Mouse (Mus musculus) olfactory bulb, adult 2 months (tissue): Measurements from ENCODE around the gene Sap25. TPM values are rescaled to one million over a fixed set of nuclear protein-coding genes. Genes with fewer than 3 reads are reported as not detected.
A peak's percentile ranks its signal among the peaks of the same experiment; 100 is the strongest.

ENCODE experiments used
- H3K27ac ChIP-seq: fragments of 200-500 bp; 2 replicates; pipeline ENCODE4 v1.5.1; 2012; ENCODE audit warnings: low read depth, low read length; ENCODE audit not compliant: insufficient read depth
- H3K4me1 ChIP-seq: fragments of 200-500 bp; 2 replicates; pipeline ENCODE4 v1.6.1; 2012; ENCODE audit warnings: low read length; ENCODE audit not compliant: control insufficient read depth, insufficient read depth
- H3K4me3 ChIP-seq: fragments of 200-500 bp; 2 replicates; pipeline ENCODE4 v1.5.1; 2012; ENCODE audit warnings: mild to moderate bottlenecking, low read depth, low read length, moderate library complexity; ENCODE audit not compliant: insufficient read depth
- CTCF ChIP-seq: fragments of 200-500 bp; IDR thresholded peaks from 2 replicates; pipeline ENCODE4 v1.5.1; 2012; ENCODE audit warnings: low read depth, mild to moderate bottlenecking, low read length, moderate library complexity; ENCODE audit not compliant: insufficient read depth
- POLR2A ChIP-seq: fragments of 200-500 bp; IDR thresholded peaks from 2 replicates; pipeline ENCODE4 v1.6.1; 2012; ENCODE audit warnings: mild to moderate bottlenecking, low read depth, low read length, moderate library complexity; ENCODE audit not compliant: insufficient read depth
- WGBS: fragments of 180-500 bp; shearing (Covaris S2); methylation state at CpG from one replicate; pipeline ENCODE4 v1.1.7; 2018; 5-methylcytosine and 5-hydroxymethylcytosine counted together
- polyA plus RNA-seq: library from polyadenylated mRNA; stranded (reverse); fragments of >200 nt; gene quantifications from 2 replicates; pipeline ENCODE4 v1.2.4, GENCODE M21; 2012; ENCODE audit warnings: low replicate concordance; ENCODE audit not compliant: missing spikeins, insufficient read depth, insufficient read length

Sap25 gene
- polyA plus RNA-seq, 1 experiment: not detected

DNA sequence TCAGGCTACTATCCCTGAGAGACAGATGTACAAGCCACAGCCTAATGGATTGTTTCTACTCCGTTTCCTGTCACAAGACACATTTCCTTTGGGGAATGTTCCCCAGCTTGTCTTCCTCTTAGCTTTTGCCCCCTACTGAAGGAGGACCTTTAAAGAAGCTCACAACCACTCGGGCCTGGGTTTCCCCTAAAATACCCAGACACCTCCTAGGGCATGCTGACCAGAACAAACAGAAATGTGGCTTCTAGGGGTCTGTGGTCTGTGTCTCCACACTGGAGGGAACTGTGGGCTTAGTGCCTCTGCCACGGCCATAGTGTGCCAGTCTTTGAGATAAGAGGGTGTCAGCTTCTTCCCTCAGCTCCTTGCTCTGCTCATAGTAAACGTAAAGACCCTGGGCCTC lies 9.5 kb upstream of the Sap25 start:
- no peak overlapping the region for H3K27ac ChIP-seq
- H3K4me3 ChIP-seq: no peak overlapping the region
- TF ChIP-seq CTCF: no peak
- TF ChIP-seq POLR2A: no peak
- WGBS: 77% methylated on average over 4 of the region's 4 CpGs
- peaks cover 22% of the 10 kb centered on the region for H3K4me1 ChIP-seq

DNA sequence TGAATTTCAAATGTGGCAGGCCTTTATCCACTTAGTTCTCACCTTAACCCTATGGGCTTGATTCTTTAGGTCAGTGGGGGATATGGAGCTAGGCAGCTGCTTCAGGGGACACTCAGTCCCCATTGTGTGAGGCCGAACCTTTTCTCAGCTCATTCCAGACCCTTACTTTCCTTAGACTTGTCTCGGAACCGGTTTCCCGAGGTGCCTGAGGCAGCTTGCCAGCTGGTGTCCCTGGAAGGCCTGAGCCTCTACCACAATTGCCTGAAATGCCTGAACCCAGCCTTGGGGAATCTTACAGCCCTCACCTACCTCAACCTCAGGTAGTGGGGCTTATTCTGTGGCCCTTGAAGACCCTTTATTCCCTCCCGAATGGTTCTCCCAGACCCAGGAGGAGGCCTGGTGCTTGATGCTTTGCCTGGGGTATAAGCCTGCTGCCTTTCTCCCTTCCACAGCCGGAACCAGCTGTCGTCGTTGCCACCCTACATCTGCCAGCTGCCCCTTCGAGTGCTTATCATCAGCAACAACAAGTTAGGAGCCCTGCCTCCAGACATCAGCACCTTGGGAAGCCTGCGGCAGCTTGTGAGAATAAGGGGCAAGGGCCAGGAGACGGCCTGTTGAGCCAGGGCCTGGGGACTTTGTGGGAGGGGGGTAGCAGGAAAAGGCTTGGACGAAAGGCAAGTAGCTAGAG lies 7.6 kb upstream of the Sap25 start:
- Histone ChIP-seq H3K27ac (no peak overlapping the region), H3K4me3 (no peak overlapping the region), H3K4me1 (peaks cover 20% of the 10 kb centered on the region)
- TF ChIP-seq CTCF (no peak), POLR2A (no peak)
- WGBS: 72% methylated on average over 12 of the region's 12 CpGs

DNA sequence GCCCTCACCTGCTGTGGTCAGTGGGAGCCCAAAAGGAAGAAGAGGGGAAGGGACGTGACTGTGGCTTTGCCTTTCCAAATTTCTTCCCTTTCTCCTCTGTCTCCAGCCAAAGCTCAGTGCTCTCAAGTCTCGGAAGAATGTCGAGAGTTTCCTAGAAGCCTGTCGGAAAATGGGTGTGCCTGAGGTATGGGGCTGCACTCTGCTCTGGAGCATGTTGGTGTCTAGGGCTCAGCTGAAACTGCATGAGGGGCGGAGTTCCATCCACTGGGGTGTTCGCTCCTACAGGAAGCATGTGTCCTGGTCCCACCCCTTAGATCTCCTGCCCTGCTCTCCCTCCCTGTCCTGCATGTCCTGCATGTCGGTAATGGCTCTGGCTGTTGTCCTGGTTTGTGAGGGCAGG lies 1.7 kb upstream of the Sap25 start:
- H3K27ac ChIP-seq: no peak overlapping the region
- H3K4me1 ChIP-seq: no peaks in the 10 kb centered on the region
- 86% methylated on average over 7 of the region's 7 CpGs for WGBS
- H3K4me3 ChIP-seq: no peak overlapping the region
- TF ChIP-seq POLR2A (no peak), CTCF (no peak)

DNA sequence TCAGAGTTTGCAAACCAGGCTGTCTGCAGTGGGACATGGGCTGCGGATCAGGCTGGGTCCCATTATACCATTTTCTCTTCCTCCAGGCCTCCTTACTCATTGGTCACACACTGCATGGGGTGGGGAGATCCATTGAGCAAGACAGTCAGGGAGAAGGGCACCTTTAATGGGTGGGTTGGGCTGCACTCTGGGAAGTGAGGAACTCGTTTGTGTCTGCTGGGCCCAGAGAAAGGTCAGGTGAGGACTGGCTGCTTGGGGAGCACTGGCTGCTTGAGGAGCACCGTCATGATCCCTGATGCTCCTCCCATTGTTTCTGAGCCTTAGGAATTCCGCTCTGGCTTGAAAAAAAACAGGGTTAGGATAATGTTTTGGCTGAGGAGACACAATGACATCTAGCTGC lies 1.8 kb downstream of the Sap25 start:
- Histone ChIP-seq H3K27ac (no peak overlapping the region), H3K4me1 (peaks cover 5% of the 10 kb centered on the region), H3K4me3 (no peak overlapping the region)
- 53% methylated on average over 4 of the region's 4 CpGs for WGBS
- TF ChIP-seq CTCF: no peak

DNA sequence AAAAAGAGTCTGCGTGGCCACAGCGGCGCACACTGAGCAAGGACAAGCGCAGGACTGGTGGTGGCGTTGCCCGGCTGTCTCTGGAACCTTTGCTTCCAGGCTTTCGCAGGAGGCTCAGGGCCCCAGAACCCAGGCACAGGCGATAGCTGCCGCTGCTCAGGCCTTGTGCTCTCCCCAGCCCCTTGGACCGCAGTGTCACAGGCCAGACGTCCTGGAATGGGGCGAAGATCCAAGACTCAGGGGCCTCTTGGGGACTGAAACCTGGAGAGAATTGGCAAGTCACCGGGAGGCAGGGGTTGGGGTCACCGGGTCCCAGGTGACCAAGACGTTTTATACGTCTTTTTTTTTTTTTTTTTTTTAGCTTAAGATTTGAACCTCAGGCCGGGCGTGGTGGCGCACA lies 3.4 kb downstream of the Sap25 start:
- TF ChIP-seq CTCF: no peak
- no peak for TF ChIP-seq POLR2A
- Histone ChIP-seq H3K4me1 (peaks cover 5% of the 10 kb centered on the region), H3K4me3 (no peak overlapping the region), H3K27ac (no peak overlapping the region)
- WGBS: 68% methylated on average over 19 of the region's 19 CpGs

DNA sequence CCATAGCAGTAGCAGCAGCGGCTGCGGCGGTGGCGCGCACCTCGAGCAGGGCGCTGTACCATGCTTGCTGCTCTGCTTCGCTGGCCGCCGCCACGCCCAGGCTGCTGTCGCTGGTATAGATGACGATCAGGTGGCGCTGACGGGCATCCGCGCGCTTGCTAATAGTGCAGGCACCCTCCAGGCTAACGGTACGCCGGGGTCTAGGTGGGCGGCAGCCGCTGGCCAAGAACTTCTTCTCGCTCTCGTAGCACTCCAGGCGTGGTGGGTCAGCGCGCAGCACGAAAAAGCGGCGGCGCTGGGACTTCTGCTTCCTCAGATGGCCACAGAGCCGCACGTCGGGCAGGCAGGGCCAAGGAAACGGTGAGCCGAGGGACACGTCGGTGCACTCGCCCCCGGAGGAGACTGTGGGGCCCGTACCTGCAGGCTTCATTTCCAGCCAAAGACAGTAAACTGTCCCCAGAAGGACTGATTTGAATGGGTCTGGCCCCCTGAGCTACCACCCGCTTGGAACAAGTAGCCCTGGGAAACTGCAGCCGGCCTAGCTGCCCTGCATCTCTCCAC lies 4.0 kb downstream of the Sap25 start:
- H3K27ac ChIP-seq: no peak overlapping the region
- TF ChIP-seq POLR2A (no peak), CTCF (no peak)
- WGBS: 13% methylated on average over 44 of the region's 44 CpGs
- H3K4me1 ChIP-seq: peaks cover 5% of the 10 kb centered on the region
- peak overlapping the region; percentile 1; the same call in 1 of the 2 replicates for H3K4me3 ChIP-seq

DNA sequence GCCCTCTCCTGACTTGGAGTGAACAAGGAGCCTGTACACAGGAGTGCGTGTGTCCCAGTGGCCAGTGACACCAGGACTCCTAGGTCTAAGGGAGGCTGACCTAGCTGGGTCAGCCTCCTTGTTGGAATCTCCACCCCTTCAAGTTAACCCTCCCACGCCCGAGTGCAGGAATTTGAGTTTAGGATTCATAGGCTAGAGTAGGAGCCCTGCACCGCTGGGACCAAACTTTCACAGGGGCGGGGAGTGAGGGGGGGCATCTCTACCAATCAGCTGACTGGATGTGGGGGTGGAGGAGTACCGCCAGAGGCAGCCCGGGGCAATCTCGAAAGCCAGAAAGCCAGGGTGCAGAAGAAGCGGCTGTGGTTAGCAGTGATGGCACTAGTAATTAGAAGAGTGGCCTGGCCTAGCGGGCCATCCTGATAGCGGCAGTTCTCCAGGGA lies 4.5 kb downstream of the Sap25 start, which contains the start of gene Irs3:
Gene Irs3 (minus strand): TSS at position 63 of the 440 bp plus-strand sequence.
- Histone ChIP-seq H3K4me1 (peaks cover 5% of the 10 kb centered on the region), H3K4me3 (peak within 1 kb of the TSS; percentile 1; the same call in 1 of the 2 replicates), H3K27ac (no peak within 1 kb of the TSS)
- no peak for TF ChIP-seq POLR2A
- no peak for TF ChIP-seq CTCF
- 35% methylated on average over 11 of the region's 11 CpGs for WGBS

DNA sequence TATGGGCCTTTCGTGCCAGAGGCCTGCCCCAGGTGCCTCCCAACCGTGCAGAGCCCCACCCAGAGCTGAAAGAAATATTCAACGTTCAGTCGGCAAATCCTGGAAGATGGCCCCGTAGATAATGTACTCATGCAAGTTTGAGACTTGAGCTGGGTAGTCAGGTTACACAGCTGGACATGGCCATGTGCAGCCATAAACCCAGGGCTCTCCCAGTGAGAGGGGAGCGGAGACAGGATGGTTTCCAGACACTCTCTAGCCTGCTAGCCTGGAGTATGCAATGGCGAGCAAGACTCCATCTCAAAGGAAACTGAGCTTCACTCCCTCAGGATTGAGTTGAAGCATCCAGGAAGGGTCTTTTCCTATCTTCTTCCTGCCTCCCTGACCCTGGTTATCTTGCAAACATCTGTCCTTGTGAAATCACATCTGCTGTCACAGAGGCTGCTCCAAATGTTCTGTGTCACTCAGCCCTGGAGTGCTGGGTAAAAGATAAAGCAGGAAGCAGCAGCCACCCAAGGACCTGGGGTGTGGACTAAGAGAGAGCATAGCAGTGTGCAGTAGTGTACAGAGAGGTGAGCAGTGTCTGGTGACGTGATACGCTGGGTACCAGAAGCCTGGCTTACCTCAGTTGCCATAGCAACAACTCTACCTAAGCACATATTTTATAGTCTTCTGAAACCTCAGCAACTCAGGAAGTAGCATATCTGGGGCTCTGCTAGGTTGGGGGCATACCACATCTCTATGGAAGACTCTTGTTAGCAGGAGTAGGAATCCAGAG lies 6.9 kb downstream of the Sap25 start:
- WGBS: 82% methylated on average over 9 of the region's 9 CpGs
- Histone ChIP-seq H3K27ac (no peak overlapping the region), H3K4me3 (no peak overlapping the region), H3K4me1 (peaks cover 5% of the 10 kb centered on the region)
- no peak for TF ChIP-seq POLR2A

DNA sequence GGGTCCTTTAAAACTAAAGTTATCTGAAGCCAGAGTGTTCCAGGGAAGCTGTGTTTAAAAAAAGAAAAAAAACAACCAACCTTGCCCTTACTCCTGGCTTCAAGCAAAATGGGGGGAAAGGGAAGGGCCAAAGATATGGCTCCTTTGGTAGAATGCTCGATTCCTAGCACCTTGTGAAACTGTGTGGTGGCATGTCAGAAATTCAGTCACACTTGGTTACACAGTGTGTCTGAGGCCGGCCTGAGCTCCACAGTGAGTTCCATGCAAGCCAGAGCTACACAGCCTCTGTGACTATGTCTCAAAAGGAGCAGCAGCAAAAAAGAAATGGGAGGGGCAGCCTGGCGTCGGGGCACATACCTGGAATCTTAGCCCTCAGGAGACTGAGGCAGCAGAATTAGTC lies 8.1 kb downstream of the Sap25 start:
- Histone ChIP-seq H3K27ac (no peak overlapping the region), H3K4me1 (peaks cover 5% of the 10 kb centered on the region), H3K4me3 (no peak overlapping the region)
- 48% methylated on average over 4 of the region's 4 CpGs for whole genome bisulfite sequencing
- TF ChIP-seq CTCF (no peak), POLR2A (no peak)
